Mouse (Mus musculus) stomach, postnatal 0 days (tissue): ENCODE results near the gene Myt1l.

Experiments
- CTCF ChIP-seq: IDR thresholded peaks from 2 replicates; pipeline ENCODE4 v1.5.1; 2016; ENCODE audit warnings: antibody characterized with exemption, low read depth, mild to moderate bottlenecking, moderate library complexity
- EP300 ChIP-seq: optimal IDR thresholded peaks from 2 replicates; pipeline ENCODE3; 2016; ENCODE audit warnings: antibody characterized with exemption

DNA sequence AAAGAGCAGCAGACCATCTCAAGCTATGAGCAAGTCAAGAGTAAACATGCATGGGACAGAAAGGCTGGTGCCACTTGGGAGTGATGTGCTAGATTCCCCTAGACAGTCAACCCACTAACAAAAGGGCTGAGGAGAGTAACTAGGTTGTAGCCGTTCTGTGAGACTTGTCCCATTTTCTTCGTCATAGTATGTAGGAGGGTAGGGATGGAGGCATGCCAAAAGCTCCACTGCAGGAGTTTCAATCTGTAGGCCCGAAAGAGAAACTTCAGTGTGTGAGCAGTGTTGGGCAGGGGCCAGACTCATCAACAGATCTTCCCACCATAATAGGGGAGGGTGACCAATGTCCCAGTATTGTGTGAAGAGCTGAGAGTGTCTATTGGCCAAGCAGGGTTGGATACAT, 178.9 kb downstream of the Myt1l start:
- no peak for TF ChIP-seq EP300
- no peak for TF ChIP-seq CTCF
